Mouse (Mus musculus) midbrain, postnatal 0 days (tissue): ENCODE results near the gene Tmem243. TPM values are rescaled to one million over a fixed set of nuclear protein-coding genes. Genes with fewer than 3 reads are reported as not detected.
"Not testable (repeated sequence)": the region's sequence is repeated elsewhere in the genome, so short reads cannot be mapped to it uniquely, and the experiment has no call there.

Experiments used
- ATAC-seq: fragments of 200-750 bp; cut with Nextera tagmentation; 2 replicates; pipeline ENCODE4 v1.8.0; 2017; ENCODE audit warnings: moderate number of reproducible peaks, mild to moderate bottlenecking, moderate TSS enrichment, moderate library complexity; ENCODE audit not compliant: low FRiP score
- DNase-seq: peaks from one replicate; pipeline ENCODE4 v3.0.0-alpha.2; 2015; ENCODE audit warnings: low spot score
- H3K27ac ChIP-seq: fragments of 300-500 bp; sonication (generic); 2 replicates; pipeline ENCODE4 v1.5.1; 2014; ENCODE audit warnings: low read depth, mild to moderate bottlenecking, low read length, mixed read lengths
- H3K27me3 ChIP-seq: fragments of 300-500 bp; sonication (generic); 2 replicates; pipeline ENCODE4 v1.6.1; 2014; ENCODE audit warnings: low read length, control low read depth, mixed read lengths; ENCODE audit not compliant: insufficient read depth
- H3K36me3 ChIP-seq: fragments of 300-500 bp; sonication (generic); 2 replicates; pipeline ENCODE4 v1.6.1; 2014; ENCODE audit warnings: low read length, control low read depth, mixed read lengths; ENCODE audit not compliant: insufficient read depth
- H3K4me1 ChIP-seq: fragments of 300-500 bp; sonication (generic); 2 replicates; pipeline ENCODE4 v1.6.1; 2014; ENCODE audit warnings: mild to moderate bottlenecking, control low read depth, antibody characterized with exemption, low read length, mixed read lengths; ENCODE audit not compliant: insufficient read depth
- H3K4me2 ChIP-seq: fragments of 300-500 bp; sonication (generic); 2 replicates; pipeline ENCODE4 v1.6.1; 2014; ENCODE audit warnings: low read depth, mild to moderate bottlenecking, low read length, mixed read lengths; ENCODE audit not compliant: poor library complexity, severe bottlenecking
- H3K4me3 ChIP-seq: fragments of 300-500 bp; sonication (generic); 2 replicates; pipeline ENCODE4 v1.5.1; 2014; ENCODE audit warnings: low read depth, mild to moderate bottlenecking, low read length, moderate library complexity
- H3K9ac ChIP-seq: fragments of 300-500 bp; sonication (generic); replicated peaks from 2 replicates; pipeline ENCODE4 v1.6.1; 2014; ENCODE audit warnings: mild to moderate bottlenecking, low read length, moderate library complexity, mixed read lengths; ENCODE audit not compliant: poor library complexity, severe bottlenecking
- H3K9me3 ChIP-seq: fragments of 300-500 bp; sonication (generic); 2 replicates; pipeline ENCODE4 v1.6.1; 2016; ENCODE audit warnings: low read length, control low read depth
- CTCF ChIP-seq: IDR thresholded peaks from 2 replicates; pipeline ENCODE4 v1.5.1; 2016; ENCODE audit warnings: antibody characterized with exemption, mild to moderate bottlenecking
- WGBS: fragments of 180-500 bp; shearing (Covaris S2); extraction: QIAGEN DNeasy Blood & Tissue Kit; methylation state at CpG from one replicate; pipeline ENCODE4 v1.1.7; 2014; 5-methylcytosine and 5-hydroxymethylcytosine counted together
- polyA plus RNA-seq: library from polyadenylated mRNA; unstranded; fragments of >200 nt; fragmentation: Nextera tagmentation; extraction: Ambion mirVana; gene quantifications from 2 replicates; pipeline ENCODE4 v1.2.1, GENCODE M21; 2015
- total RNA-seq: library from RNA; depleted of rRNA; stranded (reverse); fragments of >200 nt; gene quantifications from 2 replicates; pipeline ENCODE4 v1.2.3, GENCODE M21; 2014; rRNA removed

Tmem243 gene
- total and polyA plus RNA-seq, 2 experiments from 2014 or later, result 3.0 to 11.5 TPM

DNA sequence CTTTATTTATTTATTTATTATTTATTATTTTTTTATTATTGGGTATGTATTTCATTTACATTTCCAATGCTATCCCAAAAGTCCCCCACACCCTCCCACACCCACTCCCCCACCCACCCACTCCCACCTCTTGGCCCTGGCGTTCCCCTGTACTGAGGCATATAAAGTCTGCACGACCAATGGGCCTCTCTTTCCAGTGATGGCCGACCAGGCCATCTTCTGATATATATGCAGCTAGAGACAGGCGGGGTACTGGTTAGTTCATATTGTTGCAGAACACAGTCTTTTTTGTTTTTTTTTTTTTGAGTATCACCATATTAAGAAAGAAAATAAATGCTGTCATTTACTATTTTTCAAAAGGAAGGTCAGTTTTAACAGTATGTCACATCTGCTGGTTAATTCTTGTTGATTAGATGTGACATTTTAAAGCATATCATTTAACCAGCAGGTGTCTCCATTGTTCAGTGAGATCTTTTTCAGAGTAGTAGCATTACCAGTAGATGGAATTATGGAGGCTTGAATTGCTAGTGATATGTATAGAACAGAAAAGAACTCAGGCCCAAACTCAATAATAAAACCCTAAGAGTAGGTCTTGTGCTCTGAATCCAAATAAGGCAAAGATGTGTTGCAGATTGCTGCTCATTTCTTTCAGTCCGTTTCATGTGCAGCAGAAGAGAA is 69.0 kb downstream of the Tmem243 start:
- not testable (repeated sequence) for H3K4me1 ChIP-seq, H3K9me3 ChIP-seq, H3K27me3 ChIP-seq, H3K4me2 ChIP-seq, H3K36me3 ChIP-seq, H3K9ac ChIP-seq, H3K4me3 ChIP-seq, H3K27ac ChIP-seq
- peak; percentile 56; the same call in 1 of the 2 replicates for ATAC-seq
- TF ChIP-seq CTCF, result peak; percentile 79
- DNase-seq, result peak; percentile 71
- 58% methylated on average over 4 of the region's 5 CpGs for WGBS

DNA sequence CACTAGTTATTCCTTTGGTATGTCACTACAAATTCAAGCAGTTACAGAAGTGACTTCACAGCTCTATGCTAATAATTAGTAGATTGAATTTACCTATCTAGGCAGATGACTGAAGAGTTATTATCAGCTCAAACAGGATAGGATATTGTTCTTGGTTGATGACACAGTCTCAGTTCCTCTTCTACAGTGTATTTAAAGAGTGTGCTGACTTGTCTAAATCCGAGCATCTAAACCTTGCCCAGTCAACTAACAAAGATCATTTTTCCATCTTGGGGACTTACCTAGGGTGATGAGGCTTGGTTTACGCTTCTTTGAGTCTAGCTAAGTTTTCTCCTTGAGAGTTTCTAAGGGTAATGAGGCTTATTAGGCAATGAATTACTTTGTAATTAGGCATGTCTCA is 72.8 kb downstream of the Tmem243 start:
- Histone ChIP-seq H3K4me1 (no peaks in the 10 kb centered on the region), H3K27me3 (no peaks in the 10 kb centered on the region), H3K4me3 (no peak overlapping the region), H3K9me3 (no peaks in the 10 kb centered on the region), H3K27ac (no peak overlapping the region), H3K36me3 (no peaks in the 10 kb centered on the region), H3K9ac (no peak overlapping the region), H3K4me2 (no peak overlapping the region)
- WGBS, result 91% methylated on average over 2 of the region's 2 CpGs
- DNase-seq, result no peak
- TF ChIP-seq CTCF, result no peak
- no peak for ATAC-seq

DNA sequence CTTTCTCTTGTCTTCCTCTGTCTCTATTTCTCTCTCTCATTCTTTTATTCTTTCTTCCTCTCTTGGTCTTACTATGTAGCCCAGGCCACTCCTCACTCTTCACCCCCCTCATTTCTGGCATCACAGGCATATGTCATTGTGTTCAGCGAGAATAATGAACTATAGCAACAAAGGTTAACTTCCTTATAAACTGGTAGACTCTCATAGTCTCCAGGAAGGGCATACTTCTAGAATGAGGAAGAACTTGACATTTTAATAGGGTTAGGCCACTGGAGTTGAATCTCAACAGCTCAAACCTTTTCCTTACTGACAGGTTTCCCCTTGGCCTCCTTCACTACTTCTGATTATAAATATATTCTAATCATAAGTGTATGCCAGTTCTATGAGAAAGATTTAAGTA is 86.0 kb downstream of the Tmem243 start:
- no peaks in the 10 kb centered on the region for H3K27me3 ChIP-seq
- ATAC-seq (no peak), DNase-seq (no peak)
- H3K27ac ChIP-seq, result no peak overlapping the region
- no peak overlapping the region for H3K9ac ChIP-seq
- no peaks in the 10 kb centered on the region for H3K36me3 ChIP-seq
- 72% methylated on average over 1 of the region's 1 CpGs for WGBS
- no peak for TF ChIP-seq CTCF
- no peak overlapping the region for H3K4me2 ChIP-seq
- no peaks in the 10 kb centered on the region for H3K9me3 ChIP-seq
- H3K4me1 ChIP-seq, result no peaks in the 10 kb centered on the region
- H3K4me3 ChIP-seq, result no peak overlapping the region

Other genes starting within 250 kb of the Tmem243 start
- 0.85 and 1.5 TPM in 2 replicates for gene Abcb4, start 207.0 kb upstream of the Tmem243 start, total RNA-seq
- gene Abcb4, start 207.0 kb upstream of the Tmem243 start, polyA plus RNA-seq, result 0.77 and 1.2 TPM in 2 replicates
- gene Crot, start 103.3 kb upstream of the Tmem243 start, total RNA-seq, result 16.1 and 19.1 TPM in 2 replicates
- 19.1 and 19.8 TPM in 2 replicates for gene Crot, start 103.3 kb upstream of the Tmem243 start, polyA plus RNA-seq
- 38.7 and 42.5 TPM in 2 replicates for gene Dmtf1, start 61.1 kb downstream of the Tmem243 start, total RNA-seq
- gene Dmtf1, start 61.1 kb downstream of the Tmem243 start, polyA plus RNA-seq, result 29.7 and 31.3 TPM in 2 replicates
- gene 9330182L06Rik, start 165.4 kb downstream of the Tmem243 start, total RNA-seq, result 42.9 and 52.3 TPM in 2 replicates
- gene 9330182L06Rik, start 165.4 kb downstream of the Tmem243 start, polyA plus RNA-seq, result 23.9 and 26.8 TPM in 2 replicates